Mouse (Mus musculus): ENCODE measurements around the gene Zdhhc13.

Zdhhc13 gene

GRCm38 (mm10) chr7:48784773-48785523 is 3.9 kb upstream of the Zdhhc13 start:
- no peak for DNase-seq (ENCODE audit: low spot score in 2 of 2)

- no peak for DNase-seq (ENCODE audit: low spot score in 2 of 2)
Measured at GRCm38 (mm10) chr7:48788348-48788747, 455 bp upstream of the Zdhhc13 start.

GRCm38 (mm10) chr7:48790117-48790516 is 1.3 kb downstream of the Zdhhc13 start:
- no peak for DNase-seq (ENCODE audit: low spot score in 2 of 2)

- DNase-seq (ENCODE audit: low spot score in 2 of 2) = no peak
Measured at GRCm38 (mm10) chr7:48791412-48791811, 2.6 kb downstream of the Zdhhc13 start.

- no peak for DNase-seq (ENCODE audit: low spot score in 2 of 2)
Measured at GRCm38 (mm10) chr7:48795130-48795529, 6.3 kb downstream of the Zdhhc13 start.

GRCm38 (mm10) chr7:48803381-48803780 is 14.6 kb downstream of the Zdhhc13 start:
- DNase-seq (ENCODE audit: low spot score in 2 of 2) = no peak

GRCm38 (mm10) chr7:48806587-48806986 is 17.8 kb downstream of the Zdhhc13 start:
- DNase-seq (ENCODE audit: low spot score in 2 of 2) = no peak

GRCm38 (mm10) chr7:48810652-48811051 is 21.8 kb downstream of the Zdhhc13 start:
- DNase-seq (ENCODE audit: low spot score in 2 of 2) = no peak

- no peak for DNase-seq (ENCODE audit: low spot score in 2 of 2)
Measured at GRCm38 (mm10) chr7:48812358-48812757, 23.6 kb downstream of the Zdhhc13 start.

- DNase-seq (ENCODE audit: low spot score in 2 of 2) = no peak
Measured at GRCm38 (mm10) chr7:48813594-48813993, 24.8 kb downstream of the Zdhhc13 start.

GRCm38 (mm10) chr7:48821654-48822053 is 32.9 kb downstream of the Zdhhc13 start:
- no peak for DNase-seq (ENCODE audit: low spot score in 2 of 2)

- no peak for DNase-seq (ENCODE audit: low spot score in 2 of 2)
Measured at GRCm38 (mm10) chr7:48823621-48824020, 34.8 kb downstream of the Zdhhc13 start.

GRCm38 (mm10) chr7:48824671-48825070 is 35.9 kb downstream of the Zdhhc13 start:
- DNase-seq (ENCODE audit: low spot score in 2 of 2) = no peak

GRCm38 (mm10) chr7:48825170-48825569 is 36.4 kb downstream of the Zdhhc13 start:
- no peak for DNase-seq (ENCODE audit: low spot score in 2 of 2)

GRCm38 (mm10) chr7:48829177-48829910 is 40.5 kb downstream of the Zdhhc13 start:
- no peak for DNase-seq (ENCODE audit: low spot score in 2 of 2)

GRCm38 (mm10) chr7:48830395-48830794 is 41.6 kb downstream of the Zdhhc13 start:
- no peak for DNase-seq (ENCODE audit: low spot score in 2 of 2)

GRCm38 (mm10) chr7:48832735-48833134 is 43.9 kb downstream of the Zdhhc13 start:
- DNase-seq (ENCODE audit: low spot score in 2 of 2) = no peak

GRCm38 (mm10) chr7:48834371-48834970 is 45.7 kb downstream of the Zdhhc13 start:
- DNase-seq (ENCODE audit: low spot score in 2 of 2) = no peak

GRCm38 (mm10) chr7:48834989-48835626 is 46.3 kb downstream of the Zdhhc13 start:
- DNase-seq (ENCODE audit: low spot score in 2 of 2) = no peak

GRCm38 (mm10) chr7:48836949-48837348 is 48.1 kb downstream of the Zdhhc13 start:
- no peak for DNase-seq (ENCODE audit: low spot score in 2 of 2)

- no peak for DNase-seq (ENCODE audit: low spot score in 2 of 2)
Measured at GRCm38 (mm10) chr7:48838434-48838833, 49.6 kb downstream of the Zdhhc13 start.

GRCm38 (mm10) chr7:48840545-48840944 is 51.7 kb downstream of the Zdhhc13 start:
- no peak for DNase-seq (ENCODE audit: low spot score in 2 of 2)
